In the genomic region with DNA sequence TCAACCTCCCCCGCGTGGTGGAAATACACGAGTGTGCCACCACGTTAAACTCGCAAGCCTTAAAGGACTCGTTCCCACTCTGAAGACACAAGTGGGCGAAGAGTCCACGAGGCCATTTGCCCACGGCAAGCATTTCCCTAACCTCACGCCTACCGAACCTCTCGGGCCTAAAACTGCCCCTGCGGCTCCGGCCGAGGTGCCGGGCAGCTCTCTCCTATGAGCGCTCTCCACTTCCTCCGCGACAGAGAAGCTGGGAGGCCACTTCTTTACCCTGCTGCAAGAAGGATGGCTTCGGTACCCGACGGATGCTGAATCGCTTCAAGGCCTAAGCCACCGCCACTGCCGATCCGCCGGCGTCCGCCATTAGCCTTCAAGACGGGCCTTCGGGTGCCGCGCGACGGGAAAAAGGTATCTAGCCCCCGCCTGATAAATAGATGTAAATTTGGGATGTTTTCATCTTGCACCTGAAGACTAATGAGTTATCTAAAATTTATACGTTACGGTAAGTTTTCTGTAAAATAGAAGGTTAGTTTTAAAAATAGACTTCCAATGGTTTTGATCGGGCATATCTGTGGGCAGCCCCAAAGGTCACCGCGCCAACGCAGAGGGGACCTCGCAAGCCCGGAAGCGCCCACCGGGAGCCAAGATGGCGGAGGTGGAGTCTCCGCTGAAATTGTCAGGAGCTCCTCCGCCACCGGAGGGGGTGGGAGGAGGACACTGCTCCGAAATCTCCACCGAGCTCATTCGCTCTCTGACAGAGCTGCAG, we compare ENCODE assay signal across 8 mouse cellular contexts. TPM values are rescaled to one million over a fixed set of nuclear protein-coding genes. Genes with fewer than 3 reads are reported as not detected.
DNase-seq lines count a peak whose midpoint lies in the region; ATAC-seq lines count a peak whose summit lies in the region.

A gene (plus strand): TSS at position 196 of the 766 bp plus-strand sequence.
A gene (minus strand): TSS at position 383 of the 766 bp plus-strand sequence.

- H3K27ac ChIP-seq in hindbrain, embryonic 13.5 days, result peak within 1 kb of the TSS; percentile 90

- under 1% methylated on average over 53 of the region's 53 CpGs for WGBS in hindbrain, embryonic 13.5 days

- no peaks in the 10 kb centered on the region for H3K9me3 ChIP-seq in hindbrain, embryonic 13.5 days

- H3K4me2 ChIP-seq in hindbrain, embryonic 13.5 days, result peak within 1 kb of the TSS; percentile 83

- H3K4me3 ChIP-seq in hindbrain, embryonic 13.5 days, result peak within 1 kb of the TSS; percentile 93

- H3K4me1 ChIP-seq in hindbrain, embryonic 13.5 days (replicated peaks), result peaks cover 28% of the 10 kb centered on the region

- peak; percentile 92 for DNase-seq in NIH3T3 (ENCODE audit: low read depth)
- peak; percentile 92 to 93 for DNase-seq in cerebellum, postnatal 10 days
- peak; percentile 73 to 76 for DNase-seq in frontal cortex, postnatal 14 days (ENCODE audit: low spot score in 2 of 2)
- peak; percentile 78 to 80 for DNase-seq in layer of hippocampus, postnatal 25 days (ENCODE audit: extremely low spot score in 1 of 2, low spot score in 1 of 2)
- DNase-seq in lung, postnatal 25 days (ENCODE audit: low spot score), result peak; percentile 84
- DNase-seq in retina, embryonic 14.5 days (ENCODE audit: low spot score), result peak; percentile 93
- DNase-seq in thymus, postnatal 4 days, result peak; percentile 88

- no peaks in the 10 kb centered on the region for H3K27me3 ChIP-seq in hindbrain, embryonic 13.5 days

- H3K9ac ChIP-seq in hindbrain, embryonic 13.5 days, result peak within 1 kb of the TSS; percentile 97

- H3K36me3 ChIP-seq in hindbrain, embryonic 13.5 days, result peaks cover 46% of the 10 kb centered on the region

- peak; percentile 88 for ATAC-seq in hindbrain, embryonic 13.5 days (ENCODE audit: low FRiP score)

RNA-seq across cellular contexts. Expression of the first gene that starts in this region (rescaled TPM):
- 71.9 and 77.8 TPM in 2 replicates for polyA plus RNA-seq in hindbrain, embryonic 13.5 days (2015; fragmentation: Nextera tagmentation; extraction: Ambion mirVana)
- total RNA-seq in layer of hippocampus, postnatal 25 days (2021), result 10 to 100 TPM; 61.1 to 64.0 TPM

RNA-seq across cellular contexts. Expression of the second gene that starts in this region (rescaled TPM):
- 106 and 109 TPM in 2 replicates for polyA plus RNA-seq in hindbrain, embryonic 13.5 days (2015; fragmentation: Nextera tagmentation; extraction: Ambion mirVana)
- 10 to 100 TPM; 68.1 to 68.6 TPM for total RNA-seq in layer of hippocampus, postnatal 25 days (2021)

Comparison
In these comparisons a context has a peak if more than half of its experiments do, and no peak if none do; other contexts are left out.
1. Peak in every context shown above with its lines: DNase-seq, ATAC-seq, H3K4me3 ChIP-seq and H3K27ac ChIP-seq.